Mouse (Mus musculus): Measurements from ENCODE around the gene Slc1a3.

Slc1a3 gene

GRCm38 (mm10) chr15:8659483-8659971 is 51.0 kb downstream of the Slc1a3 start:
- in situ Hi-C loops (cut with MboI, MseI): no loop called here

- in situ Hi-C loops (cut with MboI, MseI): no loop called here
Observed at GRCm38 (mm10) chr15:8658086-8658980, 52.2 kb downstream of the Slc1a3 start.

DNA sequence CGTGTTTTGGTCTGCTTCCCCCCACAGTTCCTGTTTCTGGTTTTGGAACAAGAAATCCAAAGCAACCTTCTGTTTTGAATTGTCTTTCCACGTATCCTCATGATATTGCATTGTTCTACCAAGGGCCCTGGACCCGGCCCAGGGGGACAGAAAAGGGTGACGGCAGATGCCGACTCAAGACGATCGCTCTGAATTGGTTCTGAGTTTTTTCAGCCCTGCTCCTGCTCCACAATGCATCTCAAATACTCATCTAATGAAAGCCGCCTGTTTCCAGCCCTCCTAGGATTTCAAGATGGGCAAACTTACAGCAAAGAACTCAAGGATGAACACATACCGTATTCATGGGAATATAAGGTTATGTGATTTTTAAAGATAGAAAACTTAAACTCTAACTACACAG is 55.3 kb downstream of the Slc1a3 start:
- in situ Hi-C loops (cut with MboI, MseI): no loop called here

DNA sequence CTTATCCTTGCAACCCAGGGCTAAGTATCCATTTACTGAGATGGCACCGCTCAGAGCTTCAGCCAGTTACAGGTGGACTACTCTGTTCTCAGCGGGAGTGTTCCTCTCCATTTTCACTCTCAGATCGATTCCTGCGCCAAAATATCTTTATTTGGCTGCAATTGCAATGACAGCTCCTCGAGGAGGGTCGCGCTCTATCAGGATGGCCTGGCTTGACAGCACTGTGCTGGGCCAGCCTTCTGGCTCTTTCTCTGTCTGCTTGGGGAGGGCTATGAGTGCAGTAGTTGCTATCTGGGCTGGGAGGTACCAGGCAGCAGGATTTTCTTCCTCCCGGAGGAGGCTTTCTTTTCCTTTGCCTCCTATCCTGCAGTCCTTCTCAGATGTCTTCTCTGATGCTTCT is 57.9 kb downstream of the Slc1a3 start:
- in situ Hi-C loops (cut with MboI, MseI): no loop called here

GRCm38 (mm10) chr15:8643997-8644692 is 66.4 kb downstream of the Slc1a3 start:
- in situ Hi-C loops (cut with MboI, MseI): loop anchor here in 1 of 2 experiments (25.0 kb wide), 1 partner anchor 368 kb away; no protein-coding TSS in a partner anchor

- in situ Hi-C loops (cut with MboI, MseI): loop anchor here in 1 of 2 experiments (25.0 kb wide), 1 partner anchor 372 kb away; no protein-coding TSS in a partner anchor
Observed at GRCm38 (mm10) chr15:8639856-8640255, 70.7 kb downstream of the Slc1a3 start.

- in situ Hi-C loops (cut with MboI, MseI): loop anchor here in 1 of 2 experiments (25.0 kb wide), 1 partner anchor 374 kb away; no protein-coding TSS in a partner anchor
Observed at GRCm38 (mm10) chr15:8638568-8639325, 71.8 kb downstream of the Slc1a3 start.

DNA sequence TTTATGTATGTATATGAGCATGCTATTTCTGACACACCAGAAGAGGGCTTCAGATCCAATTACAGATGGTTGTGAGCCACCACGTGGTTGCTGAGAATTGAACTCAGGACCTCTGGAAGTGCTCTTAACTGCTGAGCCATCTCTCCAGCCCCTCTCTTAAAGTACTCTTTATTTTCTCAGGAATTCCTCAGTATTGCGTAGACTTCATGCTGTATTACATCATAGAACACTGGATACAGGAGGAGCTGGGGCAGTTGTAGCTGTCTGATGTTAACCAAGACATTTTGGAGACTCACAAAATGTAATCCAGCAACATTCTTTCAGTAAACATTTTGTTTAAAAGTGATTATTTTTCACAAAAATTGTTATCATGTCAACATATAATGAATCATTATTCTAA is 73.3 kb downstream of the Slc1a3 start:
- in situ Hi-C loops (cut with MboI, MseI): loop anchor here in 1 of 2 experiments (25.0 kb wide), 1 partner anchor 375 kb away; no protein-coding TSS in a partner anchor

- in situ Hi-C loops (cut with MboI, MseI): loop anchor here in 1 of 2 experiments (25.0 kb wide), 1 partner anchor 376 kb away; no protein-coding TSS in a partner anchor
Observed at GRCm38 (mm10) chr15:8635974-8636373, 74.6 kb downstream of the Slc1a3 start.

GRCm38 (mm10) chr15:8634807-8635206 is 75.8 kb downstream of the Slc1a3 start:
- in situ Hi-C loops (cut with MboI, MseI): loop anchor here (5.0 to 25.0 kb wide), 2 partner anchors 367 to 377 kb away; no protein-coding TSS in a partner anchor

DNA sequence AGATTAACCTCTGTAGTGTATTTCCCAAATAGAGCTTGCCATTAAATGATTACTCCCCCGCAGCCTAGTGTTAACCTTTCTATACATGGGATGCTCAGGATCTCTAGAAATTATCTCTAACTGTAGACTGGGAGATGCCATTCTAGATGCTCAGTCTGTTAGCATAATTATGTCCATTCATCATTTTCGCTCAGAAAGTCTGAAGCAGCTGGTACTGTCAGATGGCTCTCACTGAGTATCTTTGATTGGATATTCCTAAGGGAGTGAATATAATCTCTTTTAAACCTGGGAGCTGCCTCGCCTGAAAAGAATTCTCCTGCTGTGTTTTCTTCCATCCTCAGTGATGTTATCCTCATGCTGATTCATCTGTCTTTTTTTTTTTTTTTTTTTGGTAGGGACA is 76.2 kb downstream of the Slc1a3 start:
- in situ Hi-C loops (cut with MboI, MseI): loop anchor here (5.0 to 25.0 kb wide), 2 partner anchors 368 to 378 kb away; no protein-coding TSS in a partner anchor

- in situ Hi-C loops (cut with MboI, MseI): loop anchor here (5.0 to 25.0 kb wide), 2 partner anchors 369 to 379 kb away; no protein-coding TSS in a partner anchor
Observed at GRCm38 (mm10) chr15:8633375-8633774, 77.2 kb downstream of the Slc1a3 start.

DNA sequence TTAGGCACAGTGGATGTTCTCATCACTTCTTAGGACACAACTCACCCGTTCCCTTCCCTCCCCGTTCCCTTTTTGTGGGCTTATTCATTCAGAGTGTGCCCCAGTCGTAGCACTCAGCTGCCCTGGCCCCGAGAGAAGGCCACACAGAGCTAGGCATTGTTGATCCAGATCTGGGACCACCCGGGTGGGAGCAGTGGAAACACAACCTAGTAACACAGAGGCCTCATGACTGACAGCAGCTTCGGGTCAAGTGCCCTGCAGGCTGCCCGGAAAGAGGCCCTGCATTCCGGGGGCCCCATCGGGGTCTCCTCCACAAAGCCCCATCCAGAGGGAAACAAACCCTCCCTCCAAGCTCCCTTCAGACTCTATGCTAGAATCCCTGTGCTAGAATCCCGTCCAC is 78.2 kb downstream of the Slc1a3 start:
- in situ Hi-C loops (cut with MboI, MseI): loop anchor here (5.0 to 25.0 kb wide), 2 partner anchors 370 to 380 kb away; no protein-coding TSS in a partner anchor

DNA sequence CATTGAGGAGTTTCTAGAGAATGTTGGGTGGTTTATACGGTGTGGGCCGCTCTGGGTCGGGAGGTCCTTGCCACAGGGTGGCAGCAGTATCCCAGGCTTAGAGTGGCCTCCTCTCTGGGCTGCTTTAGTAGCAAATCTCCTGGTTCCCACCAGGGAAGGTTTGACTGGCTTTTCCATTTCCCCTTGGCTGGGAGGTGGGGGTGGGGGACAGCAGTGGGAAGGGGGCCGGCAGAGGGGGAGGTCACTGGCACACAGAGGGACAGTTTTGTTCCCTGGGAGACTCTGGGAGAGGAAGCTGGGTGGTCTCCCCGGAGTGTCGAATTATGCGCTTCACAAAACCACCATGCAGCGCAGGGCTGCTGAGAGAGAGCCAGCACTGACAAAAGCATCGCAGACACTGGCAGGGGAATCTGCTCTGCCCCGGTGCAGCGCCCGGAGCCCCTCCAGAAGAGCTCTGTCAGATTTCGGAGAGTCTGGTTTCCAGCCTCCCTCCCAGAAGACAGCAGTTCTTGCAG is 81.2 kb downstream of the Slc1a3 start:
- in situ Hi-C loops (cut with MboI, MseI): loop anchor here in 1 of 2 experiments (10.0 to 25.0 kb wide), 2 partner anchors 383 to 445 kb away; partner anchors contain the start of gene Nadk2

- in situ Hi-C loops (cut with MboI, MseI): loop anchor here in 1 of 2 experiments (10.0 to 25.0 kb wide), 2 partner anchors 384 to 447 kb away; partner anchors contain the start of gene Nadk2
Observed at GRCm38 (mm10) chr15:8628150-8628549, 82.4 kb downstream of the Slc1a3 start.

- in situ Hi-C loops (cut with MboI, MseI): loop anchor here in 1 of 2 experiments (10.0 to 25.0 kb wide), 2 partner anchors 385 to 448 kb away; partner anchors contain the start of gene Nadk2
Observed at GRCm38 (mm10) chr15:8627097-8627537, 83.4 kb downstream of the Slc1a3 start.

DNA sequence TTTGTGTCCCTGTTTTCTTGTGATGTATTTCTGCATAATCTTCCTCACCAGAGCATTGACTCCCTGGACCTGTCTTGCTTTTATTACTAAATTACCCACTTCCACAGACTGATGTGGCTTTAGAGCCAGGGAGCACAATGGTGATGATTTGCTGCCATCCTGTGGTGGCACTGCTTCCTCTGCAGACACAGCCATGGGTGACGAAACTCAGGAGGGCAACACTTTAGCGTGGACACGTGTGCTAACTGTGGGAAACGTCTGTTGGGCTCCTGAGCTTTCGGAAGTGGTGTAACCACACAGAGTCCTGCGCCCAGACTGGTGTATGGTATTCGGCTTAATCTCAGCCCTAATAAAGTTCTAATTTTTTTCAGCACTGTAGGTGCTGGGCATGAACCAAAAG is 85.2 kb downstream of the Slc1a3 start:
- in situ Hi-C loops (cut with MboI, MseI): loop anchor here in 1 of 2 experiments (10.0 to 25.0 kb wide), 2 partner anchors 387 to 449 kb away; partner anchors contain the start of gene Nadk2

- in situ Hi-C loops (cut with MboI, MseI): loop anchor here in 1 of 2 experiments (10.0 kb wide), 1 partner anchor 451 kb away; the partner anchor contains the start of gene Nadk2
Observed at GRCm38 (mm10) chr15:8623879-8624278, 86.7 kb downstream of the Slc1a3 start.

DNA sequence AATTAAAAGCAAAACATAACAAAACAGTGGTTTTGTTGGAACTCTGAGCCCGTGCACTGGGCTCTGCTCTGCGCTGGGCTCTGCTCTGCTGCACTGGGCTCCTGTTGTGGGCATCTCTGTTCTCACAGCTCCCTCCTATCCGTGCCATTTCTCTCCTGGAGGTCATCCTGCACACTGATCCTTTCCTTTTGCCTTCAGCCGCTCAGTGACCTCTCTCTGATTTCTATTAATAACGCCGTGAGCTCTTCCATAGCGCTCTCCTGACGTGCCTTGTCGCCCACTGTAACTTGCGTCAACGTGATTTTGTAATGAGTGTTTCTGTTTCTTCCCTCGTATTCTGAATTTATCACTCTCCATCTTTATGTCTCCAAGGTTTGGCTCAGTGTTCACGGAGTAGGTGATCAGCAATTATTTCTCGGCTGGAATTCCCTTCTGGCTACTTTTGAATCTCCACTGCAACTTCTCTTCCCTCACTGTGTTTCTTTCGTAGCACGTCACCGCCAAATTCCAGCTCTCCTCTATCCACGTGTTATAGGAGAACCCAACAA is 91.0 kb downstream of the Slc1a3 start:
- in situ Hi-C loops (cut with MboI, MseI): loop anchor here in 1 of 2 experiments (10.0 kb wide), 1 partner anchor 455 kb away; the partner anchor contains the start of gene Nadk2

GRCm38 (mm10) chr15:8616290-8616689 is 94.3 kb downstream of the Slc1a3 start:
- in situ Hi-C loops (cut with MboI, MseI): no loop called here
